Mouse (Mus musculus): ENCODE data around the gene Ptbp3.

The Ptbp3 gene

GRCm38 (mm10) chr4:59555177-59555576, 6.0 kb upstream of the Ptbp3 start:
- no peak for DNase-seq (ENCODE audit: low read depth, low spot score)

GRCm38 (mm10) chr4:59553576-59553975, 4.4 kb upstream of the Ptbp3 start:
- DNase-seq (ENCODE audit: low read depth, low spot score) = no peak

GRCm38 (mm10) chr4:59552835-59553234, 3.7 kb upstream of the Ptbp3 start:
- no peak for DNase-seq (ENCODE audit: low read depth, low spot score)

- no peak for DNase-seq (ENCODE audit: low read depth, low spot score)
Measured at GRCm38 (mm10) chr4:59551901-59552300, 2.7 kb upstream of the Ptbp3 start.

- no peak for DNase-seq (ENCODE audit: low read depth, low spot score)
Measured at GRCm38 (mm10) chr4:59549977-59550560, 905 bp upstream of the Ptbp3 start.

- DNase-seq (ENCODE audit: low read depth, low spot score) = no peak
Measured at GRCm38 (mm10) chr4:59548560-59549174, 497 bp downstream of the Ptbp3 start.

GRCm38 (mm10) chr4:59548011-59548559, 1.1 kb downstream of the Ptbp3 start:
- no peak for DNase-seq (ENCODE audit: low read depth, low spot score)

- no peak for DNase-seq (ENCODE audit: low read depth, low spot score)
Measured at GRCm38 (mm10) chr4:59547136-59547889, 1.9 kb downstream of the Ptbp3 start.

- DNase-seq (ENCODE audit: low read depth, low spot score) = no peak
Measured at GRCm38 (mm10) chr4:59546285-59547071, 2.7 kb downstream of the Ptbp3 start.

GRCm38 (mm10) chr4:59544654-59545053, 4.5 kb downstream of the Ptbp3 start:
- DNase-seq (ENCODE audit: low read depth, low spot score) = no peak

GRCm38 (mm10) chr4:59543006-59543405, 6.2 kb downstream of the Ptbp3 start:
- no peak for DNase-seq (ENCODE audit: low read depth, low spot score)

- no peak for DNase-seq (ENCODE audit: low read depth, low spot score)
Measured at GRCm38 (mm10) chr4:59536281-59536680, 12.9 kb downstream of the Ptbp3 start.

GRCm38 (mm10) chr4:59535624-59536023, 13.5 kb downstream of the Ptbp3 start:
- no peak for DNase-seq (ENCODE audit: low read depth, low spot score)

- no peak for DNase-seq (ENCODE audit: low read depth, low spot score)
Measured at GRCm38 (mm10) chr4:59533268-59533667, 15.9 kb downstream of the Ptbp3 start.

- no peak for DNase-seq (ENCODE audit: low read depth, low spot score)
Measured at GRCm38 (mm10) chr4:59531172-59531571, 18.0 kb downstream of the Ptbp3 start.

- DNase-seq (ENCODE audit: low read depth, low spot score) = no peak
Measured at GRCm38 (mm10) chr4:59527470-59527869, 21.7 kb downstream of the Ptbp3 start.

GRCm38 (mm10) chr4:59526728-59527127, 22.4 kb downstream of the Ptbp3 start:
- no peak for DNase-seq (ENCODE audit: low read depth, low spot score)

GRCm38 (mm10) chr4:59524875-59525274, 24.3 kb downstream of the Ptbp3 start:
- DNase-seq (ENCODE audit: low read depth, low spot score) = no peak

- DNase-seq (ENCODE audit: low read depth, low spot score) = no peak
Measured at GRCm38 (mm10) chr4:59510321-59510720, 38.8 kb downstream of the Ptbp3 start.

- DNase-seq (ENCODE audit: low read depth, low spot score) = no peak
Measured at GRCm38 (mm10) chr4:59509558-59509957, 39.6 kb downstream of the Ptbp3 start.

- DNase-seq (ENCODE audit: low read depth, low spot score) = no peak
Measured at GRCm38 (mm10) chr4:59507766-59508165, 41.4 kb downstream of the Ptbp3 start.

- DNase-seq (ENCODE audit: low read depth, low spot score) = no peak
Measured at GRCm38 (mm10) chr4:59506704-59507103, 42.5 kb downstream of the Ptbp3 start.

All from retina, postnatal 7 days (tissue).